Mouse (Mus musculus): ENCODE measurements around the gene Mcam. TPM values are rescaled to one million over a fixed set of nuclear protein-coding genes. Genes with fewer than 3 reads are reported as not detected.
"Not testable (repeated sequence)": the region's sequence is repeated elsewhere in the genome, so short reads cannot be mapped to it uniquely, and the experiment has no call there.

Mcam gene
- total RNA-seq, 4 experiments from 2014 or later = 20.5 to 35.2 (median 28.1) TPM

DNA sequence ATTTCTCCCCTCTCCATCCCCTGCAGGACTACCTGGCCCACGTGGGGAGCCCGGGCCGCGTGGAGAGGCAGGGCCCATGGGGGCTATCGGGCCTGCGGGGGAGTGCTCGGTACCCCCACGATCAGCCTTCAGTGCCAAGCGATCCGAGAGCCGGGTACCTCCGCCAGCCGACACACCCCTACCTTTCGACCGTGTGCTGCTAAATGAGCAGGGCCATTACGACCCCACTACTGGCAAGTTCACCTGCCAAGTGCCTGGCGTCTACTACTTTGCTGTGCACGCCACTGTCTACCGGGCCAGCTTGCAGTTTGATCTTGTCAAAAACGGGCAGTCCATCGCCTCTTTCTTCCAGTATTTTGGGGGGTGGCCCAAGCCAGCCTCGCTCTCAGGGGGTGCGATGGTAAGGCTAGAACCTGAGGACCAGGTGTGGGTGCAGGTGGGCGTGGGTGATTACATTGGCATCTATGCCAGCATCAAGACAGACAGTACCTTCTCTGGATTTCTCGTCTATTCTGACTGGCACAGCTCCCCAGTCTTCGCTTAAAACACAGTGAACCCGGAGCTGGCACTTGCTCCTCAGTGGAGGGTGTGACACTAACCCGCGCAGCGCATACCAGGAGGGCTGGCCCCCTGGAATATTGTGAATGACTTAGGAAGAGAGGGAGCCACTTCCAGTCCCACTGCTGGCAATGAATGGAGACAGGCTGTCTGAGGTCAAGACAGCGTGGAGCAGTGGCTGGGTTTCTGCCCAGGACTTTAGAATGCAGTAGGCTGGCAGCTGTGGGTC, 25.8 kb upstream of the Mcam start:
- DNase-seq (ENCODE audit: low spot score) = no peak

DNA sequence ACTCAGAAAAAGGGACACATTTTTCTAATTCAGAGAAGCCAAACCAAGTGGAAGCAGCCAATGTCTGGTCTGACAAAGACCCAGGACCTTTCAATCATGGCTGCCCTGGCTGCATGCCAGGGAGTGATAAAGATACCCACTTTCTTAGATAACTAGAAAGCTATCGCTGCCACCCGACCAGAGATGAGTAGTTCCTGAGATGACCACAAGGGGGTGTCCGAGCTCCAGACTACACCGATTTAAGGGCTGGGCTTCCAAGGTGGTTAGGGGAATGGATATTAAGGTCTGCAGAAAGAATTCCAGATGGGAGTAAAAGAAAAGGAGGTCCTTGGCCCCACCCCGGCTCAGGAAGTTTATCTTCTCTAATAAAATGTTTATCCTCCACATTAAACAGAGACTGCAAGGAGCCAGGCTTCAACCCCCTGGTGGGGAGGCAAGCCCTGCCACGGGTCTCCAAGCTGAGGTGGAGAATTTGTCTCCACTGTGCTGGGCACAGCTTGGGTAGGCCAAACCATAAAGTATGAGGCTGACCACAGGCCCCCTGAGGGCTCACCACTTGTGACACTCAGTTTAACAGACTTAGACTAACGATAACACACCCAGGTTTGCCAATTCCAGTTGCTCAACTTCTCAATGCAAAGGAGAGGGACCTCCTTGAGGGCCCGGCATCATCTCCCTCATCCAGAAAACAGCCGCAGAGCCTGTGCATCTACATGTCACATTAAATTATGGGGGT, 24.7 kb upstream of the Mcam start:
- DNase-seq (ENCODE audit: low spot score) = peak; percentile 79

DNA sequence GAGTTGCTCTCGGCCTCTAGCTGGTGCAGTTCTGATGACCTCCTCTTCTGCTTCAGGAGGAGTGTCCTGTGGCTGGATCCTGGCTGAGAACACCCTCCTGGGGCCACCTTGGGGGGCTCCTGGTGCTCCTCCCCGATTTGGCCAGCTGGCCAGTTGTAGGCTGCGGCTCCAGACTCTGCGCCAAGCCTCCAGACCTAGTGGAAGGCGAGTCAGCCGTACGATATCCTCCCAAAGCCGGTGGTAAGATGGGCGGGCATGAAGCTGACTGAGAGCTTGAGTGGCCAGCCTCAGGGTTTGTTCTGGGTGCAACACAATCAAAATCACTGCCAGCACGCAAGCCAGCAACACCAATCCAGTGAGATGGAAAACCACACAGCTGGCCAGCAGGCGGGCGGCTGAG, 22.4 kb upstream of the Mcam start:
- not testable (repeated sequence) for DNase-seq (ENCODE audit: low spot score)

- DNase-seq (ENCODE audit: low spot score) = peak; percentile 98
Observed at GRCm38 (mm10) chr9:44113105-44113789, 21.0 kb upstream of the Mcam start, which contains the start of the genes Gm49380 and Rnf26. Gene Gm49380 (minus strand): TSS chr9:44113500. Gene Rnf26 (minus strand): TSS chr9:44113517.

GRCm38 (mm10) chr9:44114453-44114852, 19.8 kb upstream of the Mcam start:
- no peak for DNase-seq (ENCODE audit: low spot score)

DNA sequence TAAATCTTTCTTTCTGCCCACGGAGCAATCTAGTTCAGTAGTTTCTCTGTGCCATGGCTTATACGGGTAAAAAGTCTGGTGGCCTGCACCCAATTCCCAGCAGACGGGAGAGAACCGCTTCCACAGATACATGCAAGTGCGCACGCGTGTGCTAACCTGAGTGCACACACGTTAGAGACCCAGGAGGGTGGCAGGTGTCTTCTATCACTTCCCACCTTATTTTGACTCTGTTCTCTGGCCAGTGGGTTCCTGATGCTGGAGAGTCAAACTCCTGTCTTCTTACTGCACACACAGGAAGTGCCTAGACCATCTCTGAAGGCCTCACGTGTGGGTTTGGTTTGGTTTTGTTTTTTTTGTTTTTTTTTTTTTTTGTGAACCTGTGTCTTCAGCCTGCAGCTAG, 18.7 kb upstream of the Mcam start:
- DNase-seq (ENCODE audit: low spot score) = no peak

DNA sequence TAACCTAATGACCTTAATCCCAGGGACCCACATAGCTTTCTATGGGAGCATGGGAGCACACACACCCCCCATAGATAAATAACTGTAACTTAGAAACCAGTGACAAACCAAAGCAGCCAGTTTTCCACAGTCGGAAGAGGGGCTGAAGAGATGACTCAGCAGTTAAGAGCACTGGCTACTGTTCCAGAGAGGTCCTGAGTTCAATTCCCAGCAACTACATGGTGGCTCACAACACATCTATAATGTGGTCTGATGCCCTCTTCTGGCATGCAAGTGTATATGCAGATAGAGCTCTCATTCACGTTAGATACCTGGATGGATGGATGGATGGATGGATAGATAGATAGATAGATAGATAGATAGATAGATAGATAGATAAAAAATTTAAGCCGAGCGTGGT, 18.1 kb upstream of the Mcam start:
- DNase-seq (ENCODE audit: low spot score) = no peak

DNA sequence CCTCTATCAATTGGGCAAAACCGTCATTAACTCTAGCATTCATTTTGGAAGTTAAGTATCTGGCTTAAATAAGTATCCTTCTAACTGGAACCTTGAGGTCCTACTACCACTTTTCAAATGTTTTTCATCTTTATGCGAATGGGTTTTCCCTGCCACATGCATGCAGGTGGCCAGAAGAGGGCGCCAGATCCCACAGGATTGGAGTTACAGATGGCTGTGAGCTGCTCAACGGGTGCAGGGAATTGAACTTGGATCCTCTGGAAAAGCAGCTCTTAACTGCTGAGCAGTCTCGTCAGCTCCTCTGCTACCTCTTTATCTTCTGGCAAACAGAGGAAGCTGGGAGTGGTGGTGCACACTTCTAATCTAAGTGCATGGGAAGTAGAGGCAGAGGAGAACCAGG, 15.3 kb upstream of the Mcam start:
- DNase-seq (ENCODE audit: low spot score) = no peak

GRCm38 (mm10) chr9:44119948-44120465, 14.3 kb upstream of the Mcam start:
- no peak for DNase-seq (ENCODE audit: low spot score)

DNA sequence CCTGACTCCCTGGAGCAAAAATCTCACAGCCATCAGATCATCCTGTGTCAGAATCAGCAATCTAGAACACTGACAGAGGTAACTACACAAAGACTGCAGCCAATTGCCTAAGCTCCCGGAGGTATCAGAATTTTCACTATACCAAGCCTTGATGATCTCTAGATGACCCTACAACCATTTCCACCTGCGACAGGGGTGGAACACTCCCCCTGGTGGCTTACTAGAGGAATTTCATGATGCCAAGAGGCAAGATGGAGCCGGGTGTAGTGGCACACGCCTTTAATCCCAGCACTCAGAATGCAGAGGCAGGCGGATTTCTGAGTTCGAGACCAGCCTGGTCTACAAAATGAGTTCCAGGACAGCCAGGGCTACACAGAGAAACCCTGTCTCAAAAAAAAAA, 10.0 kb upstream of the Mcam start:
- no peak for DNase-seq (ENCODE audit: low spot score)

DNA sequence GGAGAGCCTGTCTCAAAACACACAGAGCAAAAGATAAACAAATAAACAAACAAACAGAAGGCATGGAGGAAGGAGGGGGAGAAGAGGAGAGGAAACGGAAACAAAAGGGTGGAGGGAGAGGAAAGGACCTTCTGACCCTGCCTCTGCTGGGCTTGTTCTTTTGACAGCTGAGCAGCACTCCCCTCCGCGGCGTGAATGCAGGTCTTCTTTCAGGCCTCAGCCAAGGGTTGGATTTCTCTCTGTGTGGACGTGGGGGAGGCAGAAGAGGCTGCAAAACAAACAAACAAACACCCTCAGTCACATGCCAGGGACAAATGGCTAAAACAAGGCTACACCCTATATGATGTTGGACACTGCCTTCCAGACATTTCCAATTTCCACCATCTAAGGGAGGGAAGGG, 9.2 kb upstream of the Mcam start:
- DNase-seq (ENCODE audit: low spot score) = no peak

GRCm38 (mm10) chr9:44125546-44126428, 8.5 kb upstream of the Mcam start:
- DNase-seq (ENCODE audit: low spot score) = peak; percentile 89

- no peak for DNase-seq (ENCODE audit: low spot score)
Observed at GRCm38 (mm10) chr9:44126746-44127145, 7.5 kb upstream of the Mcam start.

GRCm38 (mm10) chr9:44127351-44127801, 6.9 kb upstream of the Mcam start:
- no peak for DNase-seq (ENCODE audit: low spot score)

DNA sequence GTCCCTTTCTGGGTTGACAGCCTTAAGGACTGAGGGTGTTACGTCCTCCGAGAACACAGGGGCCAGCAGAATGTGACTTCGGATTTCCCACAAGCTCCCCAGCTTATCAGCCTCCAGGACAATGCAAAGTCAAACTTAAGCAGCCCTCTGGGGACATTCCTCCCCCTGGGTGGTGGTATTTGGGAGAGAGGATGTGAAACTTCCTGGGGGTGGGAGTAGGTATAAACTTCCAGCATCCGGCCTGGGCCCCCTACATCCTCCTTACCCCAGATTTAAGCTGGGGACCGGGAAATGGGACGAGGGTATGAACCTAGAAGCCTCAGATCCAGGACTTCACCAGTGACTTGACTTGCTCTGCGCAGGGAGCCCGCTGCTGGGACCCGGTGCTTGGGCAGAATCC, 4.6 kb upstream of the Mcam start:
- no peak for DNase-seq (ENCODE audit: low spot score)

DNA sequence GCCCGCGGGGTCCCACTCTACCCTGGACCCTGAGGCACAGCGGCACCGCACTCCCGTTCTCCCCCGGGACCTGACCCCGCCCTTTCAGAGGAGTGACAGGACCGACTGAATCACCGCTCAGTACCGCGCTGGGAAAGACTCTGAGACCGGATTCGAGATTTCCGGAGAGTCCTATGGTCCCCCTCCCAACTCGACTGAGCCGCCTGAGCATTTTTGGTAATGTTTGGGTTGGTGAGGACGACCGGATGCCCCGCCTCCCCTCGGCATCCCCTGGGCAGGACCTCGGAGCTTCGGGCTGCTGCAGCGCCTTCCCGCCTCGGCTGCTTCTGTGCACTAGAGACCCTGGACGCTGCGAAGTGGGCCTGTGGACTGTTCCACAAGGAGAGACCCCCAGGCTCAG, 4.2 kb upstream of the Mcam start:
- DNase-seq (ENCODE audit: low spot score) = peak; percentile 92

GRCm38 (mm10) chr9:44130581-44131275, 3.5 kb upstream of the Mcam start:
- peak; percentile 49 for DNase-seq (ENCODE audit: low spot score)

DNA sequence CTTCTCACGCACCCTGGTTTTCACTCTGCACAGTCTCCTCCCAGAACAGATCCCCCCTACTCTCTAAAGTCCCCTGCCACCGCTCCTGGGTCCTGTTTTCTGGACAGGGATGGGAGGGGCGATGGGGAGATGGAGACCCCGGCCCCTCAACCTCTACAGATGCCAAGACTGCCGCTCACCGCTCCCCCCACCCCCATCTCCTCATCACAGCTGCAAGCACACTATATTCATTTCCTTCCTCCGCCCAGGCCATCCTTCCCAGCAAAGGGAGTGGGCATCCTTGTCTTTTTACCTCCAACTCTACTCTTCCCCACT, 3.0 kb upstream of the Mcam start:
- no peak for DNase-seq (ENCODE audit: low spot score)

- no peak for DNase-seq (ENCODE audit: low spot score)
Observed at GRCm38 (mm10) chr9:44132200-44132599, 2.1 kb upstream of the Mcam start.

DNA sequence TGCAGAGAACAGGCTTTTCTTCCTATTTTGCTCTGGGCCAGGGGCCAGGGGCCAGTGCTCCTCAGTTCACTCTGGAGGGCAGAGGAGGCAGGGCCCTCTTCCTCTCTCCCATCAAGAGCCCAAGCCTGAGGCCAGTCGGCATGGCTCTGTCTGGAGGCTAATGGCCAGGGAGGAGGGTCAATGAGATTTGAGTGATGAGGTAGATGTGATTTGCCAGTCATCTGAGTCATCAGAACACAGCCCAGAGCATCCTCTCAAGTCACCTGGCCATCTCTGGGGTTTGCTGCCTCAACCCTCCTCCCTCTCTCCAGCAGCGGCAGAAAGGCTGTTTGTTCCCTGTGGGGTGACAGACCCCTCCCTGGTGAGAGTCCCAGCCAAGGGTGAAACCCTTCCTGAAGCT, 982 bp upstream of the Mcam start:
- DNase-seq (ENCODE audit: low spot score) = no peak

Data from heart, adult 8-10 months (tissue).